Comparison of ENCODE assay signal across 9 mouse cellular contexts in genomic region chr5:125002969-125003872, GRCm38 (mm10). TPM values are rescaled to one million over a fixed set of nuclear protein-coding genes. Genes with fewer than 3 reads are reported as not detected.
A peak's percentile ranks its signal among the peaks of the same experiment; 100 is the strongest.
DNase-seq lines count a peak whose midpoint lies in the region; ATAC-seq and TF ChIP-seq lines count a peak whose summit lies in the region.
"Had no signal": no experiment of that assay in that cellular context is flagged by ENCODE, and none has a peak within 500 bp of the region (broad histone marks: within the 10 kb centered on the region; RNA-seq: fewer than 3 reads in every experiment).

Gene Rflna, plus strand, starts transcription at chr5:125003221.

- ATAC-seq in neural tube, embryonic 12.5 days (ENCODE audit: low FRiP score, low read depth): peak; percentile 65
- no peak for ATAC-seq in CD4-positive, CD25-positive, alpha-beta regulatory T cell, adult 4 months

- H3K4me3 ChIP-seq in gastrocnemius, adult 2 months: peak within 1 kb of the TSS; percentile 58
- peak within 1 kb of the TSS; percentile 25; the same call in 1 of the 2 replicates for H3K4me3 ChIP-seq in liver, adult 2 months (ENCODE audit: insufficient read depth, low read depth, low read length)
- peak within 1 kb of the TSS; percentile 31 for H3K4me3 ChIP-seq in neural tube, embryonic 12.5 days
- H3K4me3 ChIP-seq: erythroblast, embryonic 14.5 days had no signal

- no peak for DNase-seq in gastrocnemius, adult 2 months
- no peak for DNase-seq in gastrocnemius, postnatal 36 days
- peak; percentile 77 for DNase-seq in embryo, embryonic 10.5 days (ENCODE audit: low spot score)
- DNase-seq in heart, postnatal 4 days: peak; percentile 68
- DNase-seq in liver, adult 2 months (ENCODE audit: extremely low read depth, low read depth, low spot score): no peak
- no peak for DNase-seq in thymus, postnatal 4 days

- no peak within 1 kb of the TSS for H3K27ac ChIP-seq in gastrocnemius, adult 2 months
- no peak within 1 kb of the TSS for H3K27ac ChIP-seq in liver, adult 2 months (replicated peaks; ENCODE audit: insufficient read depth, low read depth, low read length)
- H3K27ac ChIP-seq in neural tube, embryonic 12.5 days: no peak within 1 kb of the TSS

- peak within 1 kb of the TSS; percentile 65 for H3K4me2 ChIP-seq in neural tube, embryonic 12.5 days (replicated peaks)

- intact Hi-C loops in gastrocnemius, adult 2 months (cut with DNase I): no loop called here
- intact Hi-C loops in gastrocnemius, postnatal 36 days (cut with DNase I): no loop called here

- TF ChIP-seq CTCF in gastrocnemius, adult 2 months (IDR thresholded peaks at IDR 0.05): no peak
- no peak for TF ChIP-seq CTCF in liver, adult 2 months (IDR thresholded peaks at IDR 0.05; ENCODE audit: low read depth, low read length)

- H3K79me2 ChIP-seq in liver, adult 2 months (ENCODE audit: control insufficient read depth, insufficient read depth, low read length): no peaks in the 10 kb centered on the region

- H3K27me3 ChIP-seq in liver, adult 2 months (ENCODE audit: control insufficient read depth, insufficient read depth, low read length): 0 out of 2 replicates have a peak, but pooled peaks cover 3% of the 10 kb centered on the region
- peaks cover 19% of the 10 kb centered on the region for H3K27me3 ChIP-seq in neural tube, embryonic 12.5 days (replicated peaks)

- no peak within 1 kb of the TSS for H3K9ac ChIP-seq in liver, adult 2 months (ENCODE audit: low read depth, low read length)
- peak within 1 kb of the TSS; percentile 54 for H3K9ac ChIP-seq in neural tube, embryonic 12.5 days

- no peaks in the 10 kb centered on the region for H3K4me1 ChIP-seq in liver, adult 2 months (ENCODE audit: control insufficient read depth, insufficient read depth, low read length)
- H3K4me1 ChIP-seq in neural tube, embryonic 12.5 days: peaks cover 34% of the 10 kb centered on the region

- TF ChIP-seq POLR2A in liver, adult 2 months (IDR thresholded peaks at IDR 0.05; ENCODE audit: extremely low read depth, insufficient read depth, low read length): no peak

- no peaks in the 10 kb centered on the region for H3K36me3 ChIP-seq in liver, adult 2 months (ENCODE audit: control insufficient read depth, insufficient read depth, low read length)
- no peaks in the 10 kb centered on the region for H3K36me3 ChIP-seq in neural tube, embryonic 12.5 days

- WGBS in liver, adult 2 months: 11% methylated on average over 41 of the region's 41 CpGs
- 2% methylated on average over 41 of the region's 41 CpGs for WGBS in neural tube, embryonic 12.5 days

- H3K9me3 ChIP-seq in neural tube, embryonic 12.5 days: no peaks in the 10 kb centered on the region

RNA-seq across cellular contexts. Expression of gene Rflna, which starts in this region (rescaled TPM):
- not detected for total RNA-seq in gastrocnemius, adult 2 months (2021)
- under 1 TPM in 1 of 2 experiments, not detected in 1; 0.15 TPM for total RNA-seq in gastrocnemius, postnatal 36 days (2021)
- 1 to 10 TPM; 1.2 to 1.3 TPM for total RNA-seq in heart, postnatal 4 days (2021)
- total RNA-seq in liver, adult 2 months (2014; rRNA removed): not detected in 2 replicates
- 0.22 and 0.24 TPM in 2 replicates for polyA plus RNA-seq in liver, adult 2 months (2012; rRNA removed)
- 6.3 and 9.1 TPM in 2 replicates for polyA plus RNA-seq in neural tube, embryonic 12.5 days (2016; fragmentation: Nextera tagmentation; extraction: Ambion mirVana)
- not detected for polyA plus RNA-seq in CD4-positive, CD25-positive, alpha-beta regulatory T cell, adult 4 months (2017; shearing (Covaris generic))
- polyA plus RNA-seq: erythroblast, embryonic 14.5 days had no signal

Comparison
In these comparisons a context has a peak if more than half of its experiments do, and no peak if none do; other contexts are left out.
1. DNase-seq: peak in embryo, embryonic 10.5 days (single experiment) and heart, postnatal 4 days (single experiment); none in gastrocnemius, adult 2 months (single experiment), gastrocnemius, postnatal 36 days (0 of 2), liver, adult 2 months (single experiment) and thymus, postnatal 4 days (single experiment).
2. Peak in every context shown above with its lines, with median percentiles within 50 percentile points of each other: H3K4me3 ChIP-seq.